Mouse (Mus musculus) embryonic facial prominence, embryonic 11.5 days (tissue): ENCODE measurements around the gene Rab21. TPM values are rescaled to one million over a fixed set of nuclear protein-coding genes. Genes with fewer than 3 reads are reported as not detected.

Source experiments
- ATAC-seq: fragments of 200-750 bp; cut with Nextera tagmentation; replicated peaks from 2 replicates; pipeline ENCODE4 v1.8.0; 2017; ENCODE audit warnings: low read depth; ENCODE audit not compliant: insufficient number of reproducible peaks, low FRiP score, low TSS enrichment
- DNase-seq: peaks from one replicate; pipeline ENCODE4 v3.0.0-alpha.2; 2015; ENCODE audit warnings: low spot score
- H3K27ac ChIP-seq: fragments of 300-500 bp; sonication (generic); replicated peaks from 2 replicates; pipeline ENCODE4 v1.5.1; 2014; ENCODE audit warnings: mild to moderate bottlenecking, low read depth, low read length, control low read depth
- H3K27me3 ChIP-seq: fragments of 300-500 bp; sonication (generic); 2 replicates; pipeline ENCODE4 v1.6.1; 2014; ENCODE audit warnings: mild to moderate bottlenecking, low read length, moderate library complexity, mixed read lengths; ENCODE audit not compliant: control insufficient read depth, insufficient read depth
- H3K36me3 ChIP-seq: fragments of 300-500 bp; sonication (generic); replicated peaks from 2 replicates; pipeline ENCODE4 v1.6.1; 2014; ENCODE audit warnings: low read depth, mild to moderate bottlenecking, low read length, moderate library complexity, mixed read lengths; ENCODE audit not compliant: control insufficient read depth, insufficient read depth
- H3K4me1 ChIP-seq: fragments of 300-500 bp; sonication (generic); 2 replicates; pipeline ENCODE4 v1.6.1; 2014; ENCODE audit warnings: low read length, mixed read lengths; ENCODE audit not compliant: control insufficient read depth, insufficient read depth
- H3K4me2 ChIP-seq: fragments of 300-500 bp; sonication (generic); 2 replicates; pipeline ENCODE4 v1.6.1; 2014; ENCODE audit warnings: low read depth, mild to moderate bottlenecking, control low read depth, low read length, moderate library complexity
- H3K4me3 ChIP-seq: fragments of 300-500 bp; sonication (generic); 2 replicates; pipeline ENCODE4 v1.5.1; 2014; ENCODE audit warnings: low read depth, low read length, control low read depth
- H3K9ac ChIP-seq: fragments of 300-500 bp; sonication (generic); replicated peaks from 2 replicates; pipeline ENCODE4 v1.6.1; 2014; ENCODE audit warnings: mild to moderate bottlenecking, control low read depth, low read length
- H3K9me3 ChIP-seq: fragments of 300-500 bp; sonication (generic); replicated peaks from 2 replicates; pipeline ENCODE4 v1.6.1; 2016; ENCODE audit warnings: mild to moderate bottlenecking, low read length, inconsistent platforms, mixed read lengths; ENCODE audit not compliant: control insufficient read depth
- WGBS: fragments of 180-500 bp; shearing (Covaris S2); extraction: QIAGEN DNeasy Blood & Tissue Kit; methylation state at CpG from one replicate; pipeline ENCODE4 v1.1.7; 2014; 5-methylcytosine and 5-hydroxymethylcytosine counted together
- polyA plus RNA-seq: library from polyadenylated mRNA; unstranded; fragments of >200 nt; fragmentation: Nextera tagmentation; extraction: Ambion mirVana; gene quantifications from 2 replicates; pipeline ENCODE4 v1.2.1, GENCODE M21; 2014

The Rab21 gene
- polyA plus RNA-seq, 1 experiment from 2014 or later, result 15.0 TPM

- no peak for DNase-seq
- H3K27ac ChIP-seq, result no peak overlapping the region
- peaks cover 5% of the 10 kb centered on the region for H3K36me3 ChIP-seq
- no peak for ATAC-seq
- H3K4me3 ChIP-seq, result no peak overlapping the region
- no peaks in the 10 kb centered on the region for H3K9me3 ChIP-seq
- no peaks in the 10 kb centered on the region for H3K4me1 ChIP-seq
- H3K9ac ChIP-seq, result no peak overlapping the region
- H3K27me3 ChIP-seq, result no peaks in the 10 kb centered on the region
- 95% methylated on average over 7 of the region's 7 CpGs for WGBS
- H3K4me2 ChIP-seq, result no peak overlapping the region
Observed at GRCm38 (mm10) chr10:115294715-115295114, 20.7 kb downstream of the Rab21 start.

GRCm38 (mm10) chr10:115293946-115294345 is 21.4 kb downstream of the Rab21 start:
- peaks cover 7% of the 10 kb centered on the region for H3K36me3 ChIP-seq
- DNase-seq, result no peak
- no peaks in the 10 kb centered on the region for H3K4me1 ChIP-seq
- no peaks in the 10 kb centered on the region for H3K9me3 ChIP-seq
- no peak overlapping the region for H3K27ac ChIP-seq
- no peak overlapping the region for H3K4me2 ChIP-seq
- no peak overlapping the region for H3K9ac ChIP-seq
- no peaks in the 10 kb centered on the region for H3K27me3 ChIP-seq
- H3K4me3 ChIP-seq, result no peak overlapping the region
- 92% methylated on average over 7 of the region's 7 CpGs for WGBS
- ATAC-seq, result no peak

GRCm38 (mm10) chr10:115290671-115291070 is 24.7 kb downstream of the Rab21 start:
- no peak overlapping the region for H3K4me3 ChIP-seq

GRCm38 (mm10) chr10:115288856-115289255 is 26.5 kb downstream of the Rab21 start:
- Histone ChIP-seq H3K4me1 (no peaks in the 10 kb centered on the region), H3K36me3 (peaks cover 9% of the 10 kb centered on the region), H3K4me3 (no peak overlapping the region), H3K4me2 (no peak overlapping the region), H3K27me3 (no peaks in the 10 kb centered on the region), H3K9me3 (no peaks in the 10 kb centered on the region), H3K27ac (no peak overlapping the region), H3K9ac (no peak overlapping the region)
- 89% methylated on average over 8 of the region's 8 CpGs for WGBS
- ATAC-seq, result no peak
- DNase-seq, result no peak

More at GRCm38 (mm10) chr10:115290671-115291070, 24.7 kb downstream of the Rab21 start:
- Histone ChIP-seq H3K4me1 (no peaks in the 10 kb centered on the region), H3K36me3 (peaks cover 9% of the 10 kb centered on the region), H3K27me3 (no peaks in the 10 kb centered on the region), H3K9me3 (no peaks in the 10 kb centered on the region), H3K4me2 (no peak overlapping the region), H3K27ac (no peak overlapping the region), H3K9ac (no peak overlapping the region)
- 93% methylated on average over 9 of the region's 9 CpGs for WGBS
- DNase-seq (no peak), ATAC-seq (no peak)

- Histone ChIP-seq H3K9ac (no peak overlapping the region), H3K4me2 (no peak overlapping the region), H3K27ac (no peak overlapping the region), H3K36me3 (peaks cover 2% of the 10 kb centered on the region; the same call in 1 of the 2 replicates), H3K4me3 (no peak overlapping the region), H3K9me3 (no peaks in the 10 kb centered on the region), H3K27me3 (no peaks in the 10 kb centered on the region), H3K4me1 (no peaks in the 10 kb centered on the region)
- DNase-seq, result no peak
- WGBS, result 79% methylated on average over 10 of the region's 10 CpGs
- no peak for ATAC-seq
Observed at GRCm38 (mm10) chr10:115284170-115284569, 31.2 kb downstream of the Rab21 start.

- no peak for ATAC-seq
- DNase-seq, result no peak
- Histone ChIP-seq H3K4me3 (no peak overlapping the region), H3K36me3 (peaks cover 1% of the 10 kb centered on the region; the same call in 1 of the 2 replicates), H3K9ac (no peak overlapping the region), H3K4me1 (no peaks in the 10 kb centered on the region), H3K9me3 (no peaks in the 10 kb centered on the region), H3K27ac (no peak overlapping the region), H3K27me3 (no peaks in the 10 kb centered on the region), H3K4me2 (no peak overlapping the region)
- WGBS, result 92% methylated on average over 10 of the region's 10 CpGs
Observed at GRCm38 (mm10) chr10:115281381-115281780, 34.0 kb downstream of the Rab21 start.

GRCm38 (mm10) chr10:115271649-115272048 is 43.7 kb downstream of the Rab21 start:
- DNase-seq (no peak), ATAC-seq (no peak)
- H3K4me1 ChIP-seq, result no peaks in the 10 kb centered on the region
- no peaks in the 10 kb centered on the region for H3K36me3 ChIP-seq
- no peak overlapping the region for H3K27ac ChIP-seq
- WGBS, result 63% methylated on average over 5 of the region's 5 CpGs
- no peaks in the 10 kb centered on the region for H3K27me3 ChIP-seq
- no peak overlapping the region for H3K9ac ChIP-seq
- H3K4me3 ChIP-seq, result no peak overlapping the region
- H3K4me2 ChIP-seq, result no peak overlapping the region
- H3K9me3 ChIP-seq, result no peaks in the 10 kb centered on the region

- Histone ChIP-seq H3K27ac (no peak overlapping the region), H3K9ac (no peak overlapping the region), H3K4me2 (no peak overlapping the region), H3K9me3 (no peaks in the 10 kb centered on the region), H3K36me3 (no peaks in the 10 kb centered on the region), H3K27me3 (no peaks in the 10 kb centered on the region), H3K4me3 (no peak overlapping the region), H3K4me1 (no peaks in the 10 kb centered on the region)
- ATAC-seq (no peak), DNase-seq (no peak)
- WGBS, result 86% methylated on average over 12 of the region's 12 CpGs
Observed at GRCm38 (mm10) chr10:115270612-115271390, 44.6 kb downstream of the Rab21 start.
